Mouse (Mus musculus) spleen, postnatal 4 days (tissue): ENCODE measurements at regions not wholly inside any gene's neighbourhood (a gene's known extent, or its start where the extent isn't known, plus 50 kb on each side); places are given as distances from the start of the nearest gene placed in this dataset.

Experiments
- DNase-seq, 2 experiments: peaks; one replicate each; pipeline ENCODE4 v3.0.0; 2022; ENCODE audit warnings: low spot score in 2 of 2

GRCm38 (mm10) chr11:89147990-89148389 is 74.3 kb downstream of the Gm525 start:
- DNase-seq = no peak

GRCm38 (mm10) chr11:89145281-89145945 is 71.8 kb downstream of the Gm525 start:
- no peak for DNase-seq

- no peak for DNase-seq
These were observed 69.0 kb downstream of the Gm525 start for GRCm38 (mm10) chr11:89142527-89143154.
